Mouse (Mus musculus) ovary, postnatal 14 days (tissue): ENCODE measurements around the gene Hdac7.

Experiments used
- DNase-seq: peaks from one replicate; pipeline ENCODE4 v3.0.0; 2022; ENCODE audit warnings: low spot score

Gene Hdac7

GRCm38 (mm10) chr15:97743961-97744525, 100.3 kb downstream of the Hdac7 start:
- DNase-seq = no peak

GRCm38 (mm10) chr15:97743210-97743609, 101.1 kb downstream of the Hdac7 start:
- no peak for DNase-seq
